Mouse (Mus musculus) neural tube, embryonic 11.5 days (tissue): ENCODE measurements around the gene Cdk10. TPM values are rescaled to one million over a fixed set of nuclear protein-coding genes. Genes with fewer than 3 reads are reported as not detected.

Source experiments
- ATAC-seq: fragments of 200-750 bp; cut with Nextera tagmentation; 2 replicates; pipeline ENCODE4 v1.8.0; 2017; ENCODE audit warnings: moderate number of reproducible peaks, mild to moderate bottlenecking, moderate TSS enrichment, moderate library complexity; ENCODE audit not compliant: insufficient read depth, low FRiP score, low TSS enrichment
- DNase-seq: peaks from one replicate; pipeline ENCODE4 v3.0.0-alpha.2; 2015; ENCODE audit warnings: low spot score
- H3K27ac ChIP-seq: fragments of 300-500 bp; sonication (generic); 2 replicates; pipeline ENCODE4 v1.5.1; 2014; ENCODE audit warnings: low read depth, mild to moderate bottlenecking, low read length
- H3K27me3 ChIP-seq: fragments of 300-500 bp; sonication (generic); 2 replicates; pipeline ENCODE4 v1.6.1; 2014; ENCODE audit warnings: mild to moderate bottlenecking, low read length, mixed read lengths; ENCODE audit not compliant: control insufficient read depth, insufficient read depth
- H3K36me3 ChIP-seq: fragments of 300-500 bp; sonication (generic); 2 replicates; pipeline ENCODE4 v1.6.1; 2014; ENCODE audit warnings: mild to moderate bottlenecking, low read length, moderate library complexity, mixed read lengths; ENCODE audit not compliant: control insufficient read depth, insufficient read depth
- H3K4me1 ChIP-seq: fragments of 300-500 bp; sonication (generic); 2 replicates; pipeline ENCODE4 v1.6.1; 2014; ENCODE audit warnings: low read length, mixed read lengths; ENCODE audit not compliant: control insufficient read depth, insufficient read depth
- H3K4me2 ChIP-seq: fragments of 300-500 bp; sonication (generic); 2 replicates; pipeline ENCODE4 v1.6.1; 2014; ENCODE audit warnings: low read depth, mild to moderate bottlenecking, moderate library complexity
- H3K4me3 ChIP-seq: fragments of 300-500 bp; sonication (generic); 2 replicates; pipeline ENCODE4 v1.5.1; 2014; ENCODE audit warnings: low read depth, low read length
- H3K9ac ChIP-seq: fragments of 300-500 bp; sonication (generic); 2 replicates; pipeline ENCODE4 v1.6.1; 2014; ENCODE audit warnings: mild to moderate bottlenecking, low read length
- H3K9me3 ChIP-seq: fragments of 300-500 bp; sonication (generic); 2 replicates; pipeline ENCODE4 v1.6.1; 2016; ENCODE audit warnings: low read length; ENCODE audit not compliant: control insufficient read depth
- WGBS: fragments of 180-500 bp; shearing (Covaris S2); extraction: QIAGEN DNeasy Blood & Tissue Kit; methylation state at CpG from one replicate; pipeline ENCODE4 v1.1.7; 2014; 5-methylcytosine and 5-hydroxymethylcytosine counted together
- polyA plus RNA-seq: library from polyadenylated mRNA; unstranded; fragments of >200 nt; fragmentation: Nextera tagmentation; extraction: Ambion mirVana; gene quantifications from 2 replicates; pipeline ENCODE4 v1.2.1, GENCODE M21; 2014

The Cdk10 gene
- polyA plus RNA-seq, 1 experiment from 2014 or later = 35.5 TPM

DNA sequence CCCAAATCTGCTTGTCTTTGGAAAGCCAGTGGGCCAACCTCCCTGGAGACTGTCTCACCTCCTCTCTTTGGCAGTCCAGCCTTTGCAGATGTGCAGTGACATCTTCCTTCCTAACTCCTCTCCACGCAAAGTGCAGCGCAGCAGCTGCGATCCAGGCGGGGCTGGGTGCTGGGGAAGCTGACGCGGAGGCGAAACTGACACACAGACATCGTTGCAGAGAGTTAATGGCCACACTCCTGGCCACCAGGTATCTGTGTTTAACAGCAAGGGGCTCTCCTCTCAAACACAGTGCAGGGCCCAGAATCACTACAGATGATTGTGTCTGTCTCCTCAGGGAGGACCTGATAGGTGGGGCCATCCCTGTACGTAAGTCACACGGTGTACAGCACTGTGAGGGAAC is 46.5 kb downstream of the Cdk10 start:
- ATAC-seq (no peak), DNase-seq (no peak)
- H3K9me3 ChIP-seq = no peaks in the 10 kb centered on the region
- no peak overlapping the region for H3K27ac ChIP-seq
- no peak overlapping the region for H3K4me3 ChIP-seq
- WGBS = 91% methylated on average over 10 of the region's 10 CpGs
- H3K27me3 ChIP-seq = no peaks in the 10 kb centered on the region
- H3K9ac ChIP-seq = no peak overlapping the region
- no peak overlapping the region for H3K4me2 ChIP-seq
- H3K36me3 ChIP-seq = peaks cover 5% of the 10 kb centered on the region
- H3K4me1 ChIP-seq = no peaks in the 10 kb centered on the region

DNA sequence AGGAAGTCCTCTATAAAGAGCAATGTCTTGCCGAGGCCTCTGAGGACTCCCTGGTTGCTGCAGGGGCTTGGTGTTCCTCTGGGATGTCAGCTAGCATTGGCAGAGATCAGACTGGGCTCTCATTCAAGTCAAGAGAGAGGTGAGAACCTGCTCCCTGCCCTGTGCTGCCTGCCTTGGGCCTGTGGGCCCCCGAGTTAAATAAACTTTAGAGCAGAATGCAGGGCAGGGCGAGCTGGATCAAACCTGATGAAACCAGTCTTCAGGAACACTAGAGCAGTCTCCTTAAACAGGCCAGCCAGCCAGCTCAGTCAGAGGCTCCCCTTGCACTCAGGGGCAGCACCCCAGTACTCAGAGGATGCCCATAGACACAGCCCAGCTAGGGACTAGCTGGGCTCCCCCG is 47.3 kb downstream of the Cdk10 start:
- no peaks in the 10 kb centered on the region for H3K4me1 ChIP-seq
- DNase-seq (no peak), ATAC-seq (no peak)
- 84% methylated on average over 4 of the region's 4 CpGs for WGBS
- no peaks in the 10 kb centered on the region for H3K9me3 ChIP-seq
- H3K9ac ChIP-seq = no peak overlapping the region
- H3K36me3 ChIP-seq = peaks cover 5% of the 10 kb centered on the region
- H3K27ac ChIP-seq = no peak overlapping the region
- H3K4me3 ChIP-seq = no peak overlapping the region
- H3K27me3 ChIP-seq = no peaks in the 10 kb centered on the region
- no peak overlapping the region for H3K4me2 ChIP-seq

DNA sequence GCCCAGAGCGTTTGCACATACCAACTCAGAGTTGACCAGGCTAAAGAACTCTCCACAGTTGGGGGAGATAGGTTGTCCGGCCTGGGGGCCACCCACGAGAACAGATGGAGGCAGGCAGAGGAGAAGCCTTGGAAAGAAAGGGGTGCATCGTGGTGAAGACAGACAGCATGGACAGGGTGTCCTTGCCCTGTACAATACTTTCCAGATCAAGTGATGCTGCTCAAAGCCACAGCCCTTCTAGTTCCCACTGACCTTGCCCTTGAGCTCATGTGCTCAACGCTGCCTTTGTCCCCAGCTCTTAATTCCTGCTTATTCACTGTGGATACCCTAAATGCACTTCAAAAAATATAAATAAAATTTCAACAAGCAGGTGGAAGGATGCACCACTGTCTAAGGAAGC is 49.8 kb downstream of the Cdk10 start:
- Histone ChIP-seq H3K4me1 (no peaks in the 10 kb centered on the region), H3K4me3 (no peak overlapping the region), H3K36me3 (no peaks in the 10 kb centered on the region), H3K27ac (no peak overlapping the region), H3K27me3 (no peaks in the 10 kb centered on the region), H3K9me3 (no peaks in the 10 kb centered on the region), H3K4me2 (no peak overlapping the region), H3K9ac (no peak overlapping the region)
- WGBS = 83% methylated on average over 5 of the region's 5 CpGs
- no peak for ATAC-seq
- DNase-seq = no peak

DNA sequence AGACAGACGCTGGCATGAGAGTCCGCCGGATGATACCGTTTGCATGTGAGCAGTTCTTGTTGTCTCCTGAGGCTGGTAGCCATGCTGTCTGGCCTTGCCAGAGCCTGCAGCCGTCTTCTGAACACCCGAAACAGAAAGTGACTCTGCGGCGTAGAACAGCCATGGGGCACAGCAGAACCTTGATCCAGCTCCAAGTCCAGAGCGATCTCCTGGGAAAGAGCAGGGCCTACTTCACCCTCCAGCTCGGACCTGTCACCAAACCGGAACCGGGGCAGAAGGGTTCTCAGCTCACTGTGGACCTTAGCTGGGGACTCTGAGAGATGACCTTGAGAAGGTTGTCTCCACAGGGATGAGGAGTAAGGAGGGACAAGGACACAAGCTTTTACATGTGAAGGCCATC is 50.5 kb downstream of the Cdk10 start:
- Histone ChIP-seq H3K36me3 (no peaks in the 10 kb centered on the region), H3K9ac (no peak overlapping the region), H3K27me3 (no peaks in the 10 kb centered on the region), H3K9me3 (no peaks in the 10 kb centered on the region), H3K4me1 (no peaks in the 10 kb centered on the region), H3K4me2 (no peak overlapping the region), H3K27ac (no peak overlapping the region), H3K4me3 (no peak overlapping the region)
- 91% methylated on average over 12 of the region's 12 CpGs for WGBS
- DNase-seq (no peak), ATAC-seq (no peak)

DNA sequence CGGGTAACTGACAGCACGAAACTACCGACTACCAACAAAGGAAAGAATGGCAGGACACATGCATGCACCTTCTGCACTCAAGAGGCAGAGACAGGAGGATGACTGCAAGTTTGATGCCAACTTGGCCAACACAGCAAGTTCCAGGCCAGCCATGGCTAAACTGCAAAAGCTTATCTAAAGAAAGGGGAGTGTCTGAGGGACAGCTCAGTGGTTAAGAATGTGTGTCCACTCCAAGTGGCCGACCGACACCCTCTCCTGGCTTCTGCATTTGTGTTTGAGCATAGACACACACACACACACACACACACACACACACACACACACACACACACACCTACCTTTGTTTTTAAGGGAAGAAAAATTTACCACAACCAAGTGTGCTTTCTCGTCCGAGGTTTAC is 53.8 kb downstream of the Cdk10 start:
- Histone ChIP-seq H3K36me3 (no peaks in the 10 kb centered on the region; the same call in 1 of the 2 replicates), H3K4me1 (no peaks in the 10 kb centered on the region), H3K9ac (no peak overlapping the region), H3K4me2 (no peak overlapping the region), H3K27me3 (no peaks in the 10 kb centered on the region), H3K27ac (no peak overlapping the region), H3K9me3 (no peaks in the 10 kb centered on the region), H3K4me3 (no peak overlapping the region)
- 79% methylated on average over 7 of the region's 7 CpGs for WGBS
- no peak for DNase-seq
- ATAC-seq = no peak

DNA sequence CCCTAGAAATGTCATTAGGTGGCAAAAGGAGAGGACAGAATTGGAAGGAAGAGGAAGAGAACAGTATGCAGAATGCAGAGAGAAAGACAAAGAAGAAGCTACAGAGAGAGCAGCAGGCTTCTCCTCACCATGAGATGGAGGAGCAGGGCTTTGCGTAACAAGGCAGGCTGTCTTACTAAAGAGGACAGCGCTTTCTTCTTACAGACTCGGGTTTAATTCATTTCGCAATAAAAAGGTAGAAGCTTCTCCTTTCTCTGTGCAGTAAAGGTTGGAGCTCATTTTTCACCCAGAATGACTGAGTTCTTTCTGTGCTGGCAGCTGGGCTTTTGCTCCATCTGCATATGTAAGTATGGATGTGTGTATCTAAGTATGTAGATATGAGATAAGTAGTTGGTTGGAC is 55.2 kb downstream of the Cdk10 start:
- H3K4me2 ChIP-seq = no peak overlapping the region

DNA sequence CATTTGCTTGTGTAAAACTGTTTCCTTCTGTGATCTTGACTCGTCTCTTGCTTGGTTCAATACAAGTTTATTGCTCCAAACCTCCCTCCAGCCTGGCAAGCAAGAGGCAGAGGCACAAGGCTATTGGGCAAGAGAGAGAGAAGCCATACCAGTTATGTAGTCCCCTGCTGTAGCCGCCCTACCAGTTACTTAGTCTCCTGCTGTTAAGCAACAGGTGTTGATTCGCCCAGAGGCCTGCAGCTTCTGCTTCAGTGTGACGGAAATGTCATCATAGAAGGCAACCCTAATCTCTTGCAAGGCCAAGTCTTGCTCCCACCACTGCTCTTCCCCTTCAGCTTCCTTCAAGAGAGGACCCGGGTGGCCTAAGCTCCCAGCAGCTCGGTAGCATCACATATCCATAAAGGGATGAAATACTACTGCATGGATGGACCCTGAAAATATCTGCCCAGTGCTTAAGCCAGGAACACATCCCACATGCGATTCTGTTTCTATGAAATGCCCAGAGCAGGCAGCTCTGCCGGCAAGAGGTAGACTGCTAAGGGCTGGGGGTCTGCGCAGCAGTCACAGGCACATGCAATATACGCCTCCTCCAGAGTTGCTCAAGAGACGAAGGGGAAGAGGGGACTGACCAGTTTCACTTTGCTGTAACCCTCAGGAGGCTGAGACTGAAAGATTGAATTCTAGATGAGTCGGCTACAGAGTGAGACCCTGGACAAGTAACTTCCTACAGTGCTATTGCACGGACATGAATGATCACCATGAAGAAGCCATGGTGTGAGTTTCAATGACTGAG is 55.9 kb downstream of the Cdk10 start:
- ATAC-seq (no peak), DNase-seq (no peak)
- WGBS = 86% methylated on average over 13 of the region's 13 CpGs
- H3K9me3 ChIP-seq = no peaks in the 10 kb centered on the region
- no peaks in the 10 kb centered on the region for H3K27me3 ChIP-seq
- no peak overlapping the region for H3K4me3 ChIP-seq
- no peak overlapping the region for H3K4me2 ChIP-seq
- no peaks in the 10 kb centered on the region for H3K4me1 ChIP-seq
- no peaks in the 10 kb centered on the region; the same call in 1 of the 2 replicates for H3K36me3 ChIP-seq
- H3K9ac ChIP-seq = no peak overlapping the region
- H3K27ac ChIP-seq = no peak overlapping the region

More for the DNA sequence above, 55.2 kb downstream of the Cdk10 start:
- WGBS = 93% methylated on average over 4 of the region's 4 CpGs
- no peaks in the 10 kb centered on the region for H3K4me1 ChIP-seq
- no peaks in the 10 kb centered on the region; the same call in 1 of the 2 replicates for H3K36me3 ChIP-seq
- DNase-seq (no peak), ATAC-seq (no peak)
- no peaks in the 10 kb centered on the region for H3K9me3 ChIP-seq
- no peak overlapping the region for H3K9ac ChIP-seq
- H3K27ac ChIP-seq = no peak overlapping the region
- no peaks in the 10 kb centered on the region for H3K27me3 ChIP-seq
- H3K4me3 ChIP-seq = no peak overlapping the region

Other genes starting within 250 kb of the Cdk10 start
- gene Ankrd11, start 182.6 kb upstream of the Cdk10 start, polyA plus RNA-seq = 83.2 and 88.3 TPM in 2 replicates
- 45.3 and 47.7 TPM in 2 replicates for gene Spg7, start 161.9 kb upstream of the Cdk10 start, polyA plus RNA-seq
- 1,194 and 1,271 TPM in 2 replicates for gene Rpl13, start 122.5 kb upstream of the Cdk10 start, polyA plus RNA-seq
- 0.40 TPM in 1 of 2 replicates, not detected in the other for gene Cpne7, start 107.5 kb upstream of the Cdk10 start, polyA plus RNA-seq
- 2.3 and 5.6 TPM in 2 replicates for gene Sult5a1, start 66.5 kb upstream of the Cdk10 start, polyA plus RNA-seq
- gene Dpep1, start 38.6 kb upstream of the Cdk10 start, polyA plus RNA-seq = 0.66 and 1.3 TPM in 2 replicates
- 104 and 110 TPM in 2 replicates for gene Chmp1a, start 12.1 kb upstream of the Cdk10 start, polyA plus RNA-seq
- 6.0 and 9.5 TPM in 2 replicates for gene Spata33, start 12.0 kb upstream of the Cdk10 start, polyA plus RNA-seq
- gene Spata2l, start 11.4 kb downstream of the Cdk10 start, polyA plus RNA-seq = 2.7 and 3.1 TPM in 2 replicates
- 25.1 and 26.0 TPM in 2 replicates for gene Zfp276, start 29.4 kb downstream of the Cdk10 start, polyA plus RNA-seq
- gene Vps9d1, start 29.5 kb downstream of the Cdk10 start, polyA plus RNA-seq = 26.4 and 29.7 TPM in 2 replicates
- gene Fanca, start 93.7 kb downstream of the Cdk10 start, polyA plus RNA-seq = 31.3 and 36.7 TPM in 2 replicates
- gene Spire2, start 107.9 kb downstream of the Cdk10 start, polyA plus RNA-seq = 16.9 and 17.3 TPM in 2 replicates
- 211 and 217 TPM in 2 replicates for gene Tcf25, start 148.9 kb downstream of the Cdk10 start, polyA plus RNA-seq
- 0.20 TPM in 1 of 2 replicates, not detected in the other for gene Mc1r, start 182.3 kb downstream of the Cdk10 start, polyA plus RNA-seq
- gene Tubb3, start 186.6 kb downstream of the Cdk10 start, polyA plus RNA-seq = 872 and 1,012 TPM in 2 replicates
- gene Def8, start 198.7 kb downstream of the Cdk10 start, polyA plus RNA-seq = 36.5 and 41.7 TPM in 2 replicates